Mouse (Mus musculus): Measurements from ENCODE around the gene Nkx1-2.

Gene Nkx1-2

DNA sequence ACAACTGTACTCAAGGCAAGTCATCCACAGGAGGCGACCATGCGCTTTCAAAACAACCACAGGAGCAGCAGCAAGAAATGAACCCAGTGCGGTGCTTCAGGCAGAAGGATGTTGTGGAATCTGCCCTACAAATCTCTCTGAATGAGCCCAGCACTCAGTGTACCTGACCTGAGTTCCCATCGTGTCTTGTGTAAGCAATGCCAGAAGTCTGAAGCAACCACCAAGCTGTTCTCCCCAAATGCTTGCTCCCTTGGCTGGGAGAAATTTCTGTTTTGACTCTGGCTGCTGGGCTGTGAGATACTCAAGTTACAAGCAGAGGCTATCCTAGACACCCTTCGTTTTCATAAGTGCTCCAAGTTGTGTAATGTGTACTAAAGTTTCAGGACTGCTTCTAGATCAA is 6.3 kb upstream of the Nkx1-2 start:
- in situ Hi-C loops (cut with MboI; ENCODE audit: low sequenced_read_pairs) = no loop called here

DNA sequence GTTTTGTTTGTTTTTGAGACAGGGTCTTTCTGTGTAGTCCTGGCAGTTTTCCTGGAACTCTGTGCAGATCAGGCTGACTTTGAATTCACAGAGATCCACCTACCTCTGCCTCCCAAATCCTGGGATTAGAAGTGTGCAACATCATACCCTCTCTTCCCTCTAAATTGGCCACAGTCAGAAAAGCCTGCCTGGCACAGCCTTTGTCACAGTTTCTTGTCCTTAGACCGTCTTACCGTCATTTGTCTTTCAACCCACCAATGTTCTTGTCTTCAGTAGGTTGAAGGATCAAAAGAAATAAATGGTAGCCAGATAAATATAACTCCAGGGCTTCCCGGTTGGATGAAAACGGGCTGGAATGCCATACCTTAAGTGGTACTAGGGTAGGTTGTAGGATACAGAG is 5.3 kb upstream of the Nkx1-2 start:
- in situ Hi-C loops (cut with MboI; ENCODE audit: low sequenced_read_pairs) = no loop called here

DNA sequence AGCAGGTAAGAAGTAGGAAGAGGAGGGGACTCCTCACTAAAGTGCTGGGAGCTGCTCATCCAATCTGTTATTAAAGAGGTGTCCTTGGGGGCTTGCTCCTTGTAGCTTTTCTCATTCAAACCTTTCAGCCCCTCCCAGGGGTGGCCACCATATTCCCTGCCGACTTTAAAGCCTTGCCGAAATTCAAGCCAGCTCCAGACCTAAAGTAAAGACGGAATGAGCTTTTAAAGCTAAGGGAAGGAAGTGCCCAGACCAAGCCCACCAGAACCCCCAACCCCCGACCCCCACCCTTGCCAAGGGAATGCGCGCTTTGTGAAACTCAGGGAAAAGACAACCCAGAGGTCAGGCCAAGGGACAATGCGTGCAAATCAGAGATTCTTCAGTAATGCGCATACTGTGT is 1.5 kb upstream of the Nkx1-2 start:
- in situ Hi-C loops (cut with MboI; ENCODE audit: low sequenced_read_pairs) = no loop called here

DNA sequence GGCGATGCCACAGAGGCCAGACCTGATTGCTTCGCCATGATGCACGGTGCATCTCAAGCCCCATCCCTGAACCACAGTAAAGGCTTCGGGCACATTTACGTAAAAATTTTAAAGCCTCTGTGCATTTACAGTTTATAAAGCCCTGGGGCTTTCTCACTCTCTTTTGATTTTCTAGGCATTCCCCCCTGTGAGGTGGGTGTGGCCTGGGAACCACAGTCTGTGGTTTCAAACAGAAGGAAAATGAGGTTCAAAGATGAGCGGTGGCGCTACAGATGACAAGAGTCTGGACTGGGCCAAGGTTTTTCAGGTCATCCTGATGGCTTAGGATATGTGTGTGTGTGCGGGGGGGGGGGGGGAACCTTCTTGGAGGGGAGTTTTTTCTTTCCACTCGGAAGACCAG is 589 bp upstream of the Nkx1-2 start:
- in situ Hi-C loops (cut with MboI; ENCODE audit: low sequenced_read_pairs) = no loop called here

DNA sequence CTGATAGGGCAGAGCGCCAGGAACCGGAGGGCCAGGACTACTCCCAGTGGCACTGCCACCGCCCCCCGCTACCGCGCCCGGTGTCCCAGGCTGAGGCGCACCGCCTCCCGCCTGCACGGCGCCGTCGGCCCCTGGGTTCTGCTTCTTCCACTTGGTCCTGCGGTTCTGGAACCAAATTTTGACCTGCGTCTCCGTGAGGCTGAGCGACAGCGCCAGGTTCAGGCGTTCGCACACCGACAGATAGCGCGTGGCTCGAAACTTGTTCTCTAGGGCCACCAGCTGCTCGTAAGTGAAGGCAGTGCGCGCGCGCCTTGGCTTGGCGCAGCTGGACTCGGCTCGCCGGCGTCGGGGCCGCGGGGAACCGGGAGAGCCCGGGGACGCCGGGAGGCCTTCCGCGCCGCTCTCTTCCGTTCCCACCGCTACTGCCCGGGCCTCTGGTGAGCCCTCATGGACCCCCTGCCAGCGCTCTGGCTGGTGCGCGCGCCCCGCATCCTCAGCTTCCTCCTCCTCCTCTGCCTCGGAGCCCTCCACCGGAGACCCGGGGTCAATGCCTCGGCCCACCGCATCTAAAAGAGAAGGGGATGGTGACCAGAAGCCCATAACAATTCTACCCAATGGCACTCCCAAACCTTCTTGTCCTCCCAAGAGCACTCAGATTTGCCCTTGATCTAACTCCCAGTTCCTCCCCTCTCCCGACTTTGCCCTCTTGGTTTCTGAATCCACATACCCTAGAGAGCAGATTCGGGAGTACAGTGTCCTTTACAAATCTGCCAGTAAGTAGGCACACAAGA is 2.0 kb downstream of the Nkx1-2 start:
- in situ Hi-C loops (cut with MboI; ENCODE audit: low sequenced_read_pairs) = no loop called here

DNA sequence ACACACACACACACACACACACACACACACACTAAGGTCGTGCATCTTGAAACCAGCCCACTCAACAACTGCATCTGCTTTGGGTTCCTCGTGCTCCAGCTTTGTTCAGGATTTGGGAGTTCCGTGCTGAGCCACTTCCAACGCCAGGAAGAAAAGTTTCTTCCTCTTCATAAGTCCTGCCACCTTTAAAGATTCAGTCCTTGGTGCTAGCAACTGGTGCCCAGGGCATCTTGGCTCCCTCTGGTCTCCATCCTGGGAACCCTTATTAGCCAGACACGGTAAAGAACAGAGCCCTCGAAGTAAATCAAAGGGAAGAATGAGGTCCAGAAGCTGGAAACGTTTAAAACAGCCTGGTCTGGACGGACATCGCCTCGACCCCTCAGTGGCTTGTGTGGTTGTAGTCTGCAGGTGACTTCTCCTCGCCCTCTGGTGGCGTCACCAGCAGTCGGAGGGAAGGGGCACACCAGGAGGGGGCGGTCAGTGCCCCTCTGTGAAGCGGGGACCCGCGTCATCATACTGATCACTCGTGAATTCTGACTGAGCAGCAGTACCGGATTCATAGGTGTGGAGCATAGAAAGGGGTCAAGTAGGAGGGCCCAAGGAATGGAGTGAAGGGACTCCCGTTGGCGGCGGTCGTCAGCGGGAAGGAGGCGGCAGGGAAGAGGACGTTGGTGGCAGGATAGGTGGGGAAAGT is 2.7 kb downstream of the Nkx1-2 start:
- in situ Hi-C loops (cut with MboI; ENCODE audit: low sequenced_read_pairs) = no loop called here

DNA sequence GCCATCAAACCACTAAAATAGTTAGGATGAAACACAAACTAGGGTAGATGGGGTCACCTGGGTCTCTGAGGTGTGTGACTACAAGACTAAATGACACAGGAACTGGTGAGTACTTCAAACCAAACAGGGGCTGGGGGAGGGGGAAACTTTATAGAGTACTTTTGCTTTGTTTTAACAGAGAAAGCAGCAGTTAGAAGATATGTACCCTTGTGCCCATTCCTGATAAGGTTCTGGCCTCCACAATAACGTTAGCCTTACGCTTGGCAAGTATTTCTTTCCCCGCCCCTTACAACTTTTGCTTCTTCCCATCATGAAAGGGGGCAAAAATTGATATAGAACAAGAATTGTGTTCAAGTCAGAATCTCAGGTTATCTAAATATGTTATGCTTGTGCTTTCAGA is 3.6 kb downstream of the Nkx1-2 start:
- in situ Hi-C loops (cut with MboI; ENCODE audit: low sequenced_read_pairs) = no loop called here

DNA sequence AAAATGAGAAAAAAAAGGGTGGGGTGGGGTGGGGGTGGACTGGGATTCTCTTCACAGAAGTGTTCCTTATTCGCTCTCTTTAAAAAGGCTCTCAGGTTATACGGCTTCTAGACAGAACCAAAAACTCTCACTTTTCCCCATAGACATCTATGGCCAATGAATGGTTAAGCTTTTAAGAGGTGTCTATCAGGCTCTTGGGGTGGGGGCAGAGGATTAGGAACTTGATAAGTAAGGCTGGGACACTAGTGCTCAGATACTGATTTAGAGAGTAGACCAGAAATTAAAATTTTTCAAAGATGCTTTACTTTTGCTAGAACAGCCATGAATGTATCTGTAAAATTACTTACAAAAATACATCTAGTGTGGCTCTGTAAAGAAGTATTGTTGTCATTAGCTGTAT is 5.1 kb downstream of the Nkx1-2 start:
- in situ Hi-C loops (cut with MboI; ENCODE audit: low sequenced_read_pairs) = no loop called here

DNA sequence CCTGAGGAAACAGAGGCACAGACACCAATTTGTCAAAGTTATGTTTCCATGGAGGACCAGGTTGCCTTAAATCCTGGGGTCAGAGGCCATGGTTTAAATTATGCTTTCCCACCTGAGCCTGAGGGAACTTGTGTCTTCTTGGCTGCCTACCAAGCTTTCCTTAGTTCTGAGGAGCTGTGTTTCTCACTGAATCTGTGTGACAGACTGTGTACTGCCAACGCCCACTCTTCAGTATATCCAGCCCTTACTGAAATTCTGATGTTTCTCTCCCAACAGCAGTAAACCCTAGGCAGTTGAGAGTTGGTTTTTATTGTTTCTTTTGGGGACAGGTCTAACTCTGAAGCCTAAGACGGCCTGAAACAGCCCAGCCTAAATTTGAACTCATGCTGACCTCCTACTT is 5.7 kb downstream of the Nkx1-2 start:
- in situ Hi-C loops (cut with MboI; ENCODE audit: low sequenced_read_pairs) = no loop called here

DNA sequence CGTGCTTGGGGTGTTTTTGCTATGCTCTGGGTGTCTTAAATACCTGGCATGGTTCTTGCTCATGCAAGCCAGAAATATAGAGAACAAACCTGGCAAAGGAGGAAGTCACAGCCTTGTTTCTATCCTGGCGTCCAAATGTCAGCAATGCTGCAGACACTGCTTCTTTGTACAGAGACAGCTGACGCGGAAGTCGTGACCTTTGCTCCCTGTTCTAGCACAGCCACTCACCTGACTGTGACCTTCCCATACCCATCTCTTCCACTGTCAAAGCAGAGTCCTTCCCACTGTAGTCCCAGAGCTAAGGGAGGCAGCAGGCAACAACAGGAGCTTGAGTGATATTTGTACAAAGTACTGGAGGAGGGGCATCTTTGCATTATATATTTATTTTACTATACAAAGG is 9.8 kb downstream of the Nkx1-2 start:
- in situ Hi-C loops (cut with MboI; ENCODE audit: low sequenced_read_pairs) = no loop called here

DNA sequence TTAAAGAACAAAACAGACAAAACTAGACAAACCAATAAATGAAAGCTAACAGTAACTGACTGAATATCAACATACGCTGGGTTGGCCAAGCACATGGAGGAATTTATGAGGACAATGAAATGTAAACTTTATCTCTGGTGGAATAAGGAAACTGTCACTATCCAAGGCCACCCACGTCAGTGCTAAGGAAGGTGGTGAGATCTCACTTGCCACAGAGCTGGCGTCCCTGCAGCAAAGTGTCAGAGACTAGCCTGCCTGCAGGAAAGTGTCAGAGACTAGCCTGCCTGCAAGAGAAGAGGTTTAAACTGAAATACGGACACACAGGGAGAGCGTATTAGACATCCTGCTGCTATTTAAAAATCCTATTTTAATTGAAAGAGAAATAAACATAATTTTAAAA is 12.3 kb downstream of the Nkx1-2 start:
- in situ Hi-C loops (cut with MboI; ENCODE audit: low sequenced_read_pairs) = no loop called here

DNA sequence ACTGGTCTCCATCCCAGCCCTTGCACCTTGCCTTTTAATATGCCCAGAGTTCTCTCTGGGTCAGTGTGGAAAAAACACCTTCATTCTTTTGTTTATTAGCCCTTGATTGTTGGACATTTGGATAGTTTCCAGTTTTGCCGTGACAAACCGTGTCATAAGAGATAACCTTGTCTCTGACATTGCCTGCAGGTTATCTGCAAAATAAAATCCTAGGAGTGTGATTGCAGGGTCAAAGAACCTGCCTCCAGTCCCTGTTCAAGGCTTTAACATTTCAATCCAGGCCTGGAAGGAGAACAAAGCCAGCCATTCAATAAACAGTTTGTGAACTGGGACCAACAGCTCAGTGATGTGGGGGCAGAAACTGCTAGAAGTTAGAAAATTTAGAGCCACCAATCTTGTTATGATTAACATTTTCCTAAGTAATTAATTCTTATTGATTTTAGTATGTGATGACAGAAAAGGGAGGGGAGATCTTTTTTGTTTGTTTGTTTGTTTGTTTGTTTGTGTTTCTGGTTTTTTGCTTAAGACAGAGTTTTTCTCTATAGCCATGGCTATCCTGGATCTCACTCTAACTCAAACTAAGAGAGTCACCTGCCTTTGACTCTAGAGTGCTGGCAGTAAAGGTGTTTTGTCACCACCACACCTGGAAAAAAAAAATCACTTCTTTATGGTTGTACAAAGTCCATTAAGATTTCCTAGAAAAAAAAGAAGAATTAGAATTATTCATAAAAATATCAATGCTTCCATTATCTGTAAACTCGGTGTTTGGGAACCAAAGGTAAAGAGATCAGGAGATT is 13.5 kb downstream of the Nkx1-2 start:
- in situ Hi-C loops (cut with MboI; ENCODE audit: low sequenced_read_pairs) = no loop called here

DNA sequence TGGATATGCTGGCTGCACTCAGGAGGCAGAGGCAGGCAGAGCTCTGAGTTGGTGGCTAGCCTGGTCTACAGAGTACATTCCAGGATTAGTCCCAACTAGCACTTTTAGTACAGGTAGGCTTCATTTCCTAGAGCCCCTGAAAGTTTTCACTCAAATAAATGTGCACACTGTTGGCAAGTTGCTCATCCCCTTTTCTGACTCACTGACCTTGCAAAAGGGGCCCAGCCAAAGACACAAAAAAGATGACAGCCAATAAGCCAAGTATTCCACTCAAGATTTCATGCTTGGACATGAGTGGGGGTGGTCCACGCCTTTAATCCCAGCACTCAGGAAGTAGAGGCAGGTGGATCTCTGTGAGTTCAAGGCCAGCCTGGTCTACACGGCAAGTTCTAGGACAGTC is 18.0 kb downstream of the Nkx1-2 start:
- in situ Hi-C loops (cut with MboI; ENCODE audit: low sequenced_read_pairs) = no loop called here

DNA sequence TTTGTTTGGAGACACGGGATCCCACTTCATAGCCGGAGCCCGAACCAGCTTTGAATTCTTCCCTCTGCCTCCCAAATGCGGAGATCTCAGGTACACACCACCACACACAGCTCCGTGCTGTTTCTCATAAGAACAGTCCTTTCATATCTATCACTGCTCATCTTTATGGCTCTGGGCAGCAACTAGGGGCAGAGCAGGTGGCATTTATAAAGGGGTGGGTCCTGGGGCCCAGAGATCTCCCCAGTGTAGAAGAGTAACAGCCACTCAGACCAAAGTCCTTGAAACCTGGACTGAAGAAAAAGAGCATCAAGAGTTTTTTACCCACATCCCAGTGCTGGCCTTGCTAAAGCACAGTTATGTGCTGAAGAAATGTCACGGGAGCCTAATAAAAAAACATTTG is 18.9 kb downstream of the Nkx1-2 start:
- in situ Hi-C loops (cut with MboI; ENCODE audit: low sequenced_read_pairs) = no loop called here

DNA sequence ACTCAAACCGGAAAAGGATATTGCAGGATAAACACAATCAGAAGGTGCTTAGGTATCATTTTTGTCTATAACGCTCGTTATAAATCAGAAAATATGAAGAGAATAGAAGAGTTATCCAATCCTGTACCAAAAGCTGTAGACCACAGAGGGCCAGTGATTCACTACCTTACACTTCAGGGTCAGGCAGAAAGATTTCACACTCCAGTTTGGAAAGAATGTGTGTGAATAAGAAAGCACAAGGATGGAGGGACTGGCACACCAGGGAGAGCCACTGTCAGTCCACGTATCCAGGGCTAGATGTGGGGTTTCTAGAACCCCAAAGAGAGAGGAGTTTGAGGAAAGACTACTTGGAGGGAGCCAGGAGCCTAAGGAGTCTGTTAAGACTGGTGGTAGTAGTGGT is 22.5 kb downstream of the Nkx1-2 start:
- in situ Hi-C loops (cut with MboI; ENCODE audit: low sequenced_read_pairs) = no loop called here

DNA sequence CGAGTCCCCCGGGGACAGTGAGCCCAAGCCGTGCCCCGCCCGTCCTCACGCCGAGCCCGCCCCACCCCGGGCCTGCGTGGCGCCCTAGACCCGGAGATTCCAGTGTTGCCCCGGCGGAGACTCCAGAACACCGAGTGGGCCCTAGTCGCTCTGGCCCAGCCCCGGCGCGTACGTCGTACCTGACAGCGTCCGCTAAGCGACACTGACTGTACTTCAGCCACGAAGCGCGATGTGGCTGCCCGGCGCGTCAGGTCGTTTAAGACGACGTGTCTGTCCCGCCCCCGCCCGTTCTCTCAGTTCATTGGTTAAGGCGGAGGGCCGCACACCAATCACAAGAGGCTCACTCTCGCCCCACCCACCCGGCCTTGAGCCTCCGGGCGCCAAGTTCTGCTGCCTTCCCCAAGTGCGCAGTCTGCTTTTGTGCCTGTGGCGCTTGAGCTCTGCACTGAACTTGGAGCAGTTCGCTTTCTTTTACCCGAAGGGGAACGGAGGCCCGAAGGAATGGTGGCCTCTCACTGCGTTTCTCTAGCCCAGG is 23.3 kb downstream of the Nkx1-2 start, which contains the start of gene Oat:
Gene Oat (minus strand): TSS at position 283 of the 535 bp plus-strand sequence.
- in situ Hi-C loops (cut with MboI; ENCODE audit: low sequenced_read_pairs) = no loop called here

DNA sequence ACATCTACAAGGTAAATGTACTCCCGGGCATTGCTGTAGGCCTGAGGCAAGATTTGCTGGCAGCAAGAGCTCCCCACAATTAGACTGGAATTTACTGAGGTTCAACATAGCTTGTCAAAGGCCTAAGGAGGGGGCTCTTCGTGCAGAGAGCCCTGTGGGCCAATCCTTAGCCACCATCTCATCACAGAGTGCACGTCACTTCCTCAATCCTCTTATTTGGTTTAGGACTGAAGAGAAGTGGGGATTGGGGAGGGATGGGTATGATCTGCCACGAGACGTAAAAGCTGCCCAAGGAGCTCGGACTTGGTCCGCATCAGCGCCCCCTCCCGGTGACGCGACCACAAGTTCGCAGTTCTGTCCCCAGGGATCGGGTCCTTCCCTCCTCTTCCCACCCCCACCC is 23.8 kb downstream of the Nkx1-2 start:
- in situ Hi-C loops (cut with MboI; ENCODE audit: low sequenced_read_pairs) = no loop called here

DNA sequence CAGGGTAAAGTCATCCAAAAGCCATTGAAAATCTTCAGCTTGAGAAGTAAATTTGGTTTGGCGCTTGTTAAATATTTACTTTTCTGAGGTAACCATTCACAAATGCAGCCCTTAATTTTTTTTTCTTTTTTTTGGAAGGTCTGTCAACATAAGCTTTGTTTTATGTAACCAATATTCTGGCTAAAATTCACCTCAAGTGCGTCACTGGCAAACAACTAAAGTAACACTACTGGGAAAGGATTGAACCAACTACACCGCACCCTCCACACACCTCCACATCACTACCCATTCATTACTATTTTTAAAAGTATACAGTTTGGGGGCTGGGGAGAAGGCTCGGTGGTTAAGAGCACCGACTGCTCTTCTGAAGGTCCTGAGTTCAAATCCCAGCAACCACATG is 24.8 kb downstream of the Nkx1-2 start:
- in situ Hi-C loops (cut with MboI; ENCODE audit: low sequenced_read_pairs) = no loop called here

DNA sequence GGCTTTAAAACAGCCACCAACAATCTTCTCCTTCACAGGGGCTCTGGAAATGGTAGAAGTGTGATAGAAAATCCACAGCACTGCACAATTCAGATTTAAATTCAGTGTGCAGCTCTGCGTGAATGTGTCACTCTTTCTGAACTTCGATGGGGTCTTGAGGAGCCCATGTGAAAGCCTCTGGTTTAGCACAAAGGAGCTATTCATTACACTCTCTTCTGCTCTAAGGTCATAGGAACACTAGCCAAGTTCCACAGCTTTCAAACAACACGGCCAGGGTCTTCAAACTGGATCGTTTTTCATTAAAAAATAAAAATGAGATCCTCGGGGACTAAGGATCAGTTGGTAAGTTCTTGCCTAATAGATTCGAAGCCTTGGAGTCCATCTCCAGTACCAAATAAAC is 26.2 kb downstream of the Nkx1-2 start:
- in situ Hi-C loops (cut with MboI; ENCODE audit: low sequenced_read_pairs) = no loop called here

DNA sequence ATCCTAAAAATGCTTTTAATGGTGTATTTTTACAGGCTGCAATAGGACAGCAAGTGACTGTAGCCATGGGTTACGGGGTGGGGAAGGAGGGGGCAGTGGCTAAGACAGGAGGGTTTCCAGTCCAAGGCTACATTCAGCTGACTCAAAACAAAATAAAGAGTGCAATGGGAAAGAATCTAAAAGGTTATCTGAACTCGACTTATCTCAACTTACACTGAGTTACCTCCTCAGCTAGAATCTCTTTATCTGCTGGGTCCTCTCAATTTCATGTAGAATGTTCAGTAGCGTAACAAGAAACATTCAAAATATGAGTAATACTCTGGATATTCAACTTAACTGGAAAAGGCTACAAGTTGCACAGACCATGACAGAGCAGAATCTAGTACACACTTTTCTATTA is 26.7 kb downstream of the Nkx1-2 start:
- in situ Hi-C loops (cut with MboI; ENCODE audit: low sequenced_read_pairs) = no loop called here

DNA sequence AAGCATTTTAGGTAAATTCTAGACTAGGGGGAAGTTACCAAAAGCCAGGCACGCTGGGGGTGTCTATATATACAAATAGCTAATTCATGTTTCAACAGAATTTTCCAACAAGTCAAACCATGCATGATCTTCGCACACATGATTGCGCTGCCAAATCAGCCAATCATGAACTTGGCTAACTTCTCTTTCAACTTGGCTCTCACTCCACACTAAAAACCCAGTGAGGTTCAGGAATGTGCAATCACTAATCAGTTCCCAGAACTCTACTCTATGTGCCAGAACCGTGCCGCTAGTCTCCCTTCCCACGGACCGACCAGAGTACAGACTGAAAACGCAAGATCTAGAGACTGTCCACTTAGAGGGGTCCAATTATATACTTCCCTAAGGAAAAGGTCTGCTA is 28.0 kb downstream of the Nkx1-2 start:
- in situ Hi-C loops (cut with MboI; ENCODE audit: low sequenced_read_pairs) = no loop called here

DNA sequence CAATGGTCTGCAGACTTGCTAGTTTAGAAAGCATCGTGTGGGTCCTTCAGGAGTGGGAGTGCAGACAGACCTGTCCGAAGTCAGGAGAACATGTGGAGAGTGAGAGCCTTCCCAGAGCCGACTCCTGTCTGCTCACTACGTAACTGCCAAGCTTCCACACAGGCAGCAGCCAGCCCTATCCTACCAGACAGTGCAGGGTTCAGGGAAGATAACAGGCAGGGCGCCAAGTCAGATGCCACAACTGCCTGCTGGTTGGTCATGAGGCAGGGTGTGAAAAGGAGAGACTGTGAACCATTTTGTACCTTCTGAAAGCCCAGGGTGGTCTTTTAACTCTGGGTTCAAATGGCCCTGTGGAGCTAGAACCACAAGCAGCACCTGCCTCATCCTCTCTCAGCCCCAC is 29.4 kb downstream of the Nkx1-2 start:
- in situ Hi-C loops (cut with MboI; ENCODE audit: low sequenced_read_pairs) = no loop called here

Data from CH12F3 (cell line).